Mouse (Mus musculus) adipocyte (in vitro differentiated cells): Measurements from ENCODE around the gene Elf5.

Experiments used
- DNase-seq: peaks from one replicate; pipeline ENCODE4 v3.0.0-alpha.2; 2016; ENCODE audit warnings: low spot score

Elf5 gene

DNA sequence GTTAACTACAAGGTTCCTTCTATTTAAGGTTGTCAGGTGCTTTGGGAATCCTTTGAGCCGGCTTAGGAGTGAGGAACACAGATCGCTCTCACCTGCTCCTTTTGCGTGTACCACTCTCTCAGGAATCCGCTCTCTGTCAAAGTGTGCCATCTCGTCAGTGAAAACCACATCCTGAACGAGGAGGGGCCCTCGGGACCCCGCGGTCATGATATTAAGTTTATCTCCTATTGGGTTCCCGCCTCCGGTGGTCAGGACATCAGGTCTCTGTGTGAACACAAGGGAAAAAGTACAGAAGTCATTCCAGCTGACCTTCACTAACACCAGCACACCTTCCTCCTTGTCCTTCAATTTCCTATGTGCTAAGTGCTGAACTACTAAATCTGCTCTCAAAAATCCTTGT lies 65.2 kb downstream of the Elf5 start:
- DNase-seq: no peak

DNA sequence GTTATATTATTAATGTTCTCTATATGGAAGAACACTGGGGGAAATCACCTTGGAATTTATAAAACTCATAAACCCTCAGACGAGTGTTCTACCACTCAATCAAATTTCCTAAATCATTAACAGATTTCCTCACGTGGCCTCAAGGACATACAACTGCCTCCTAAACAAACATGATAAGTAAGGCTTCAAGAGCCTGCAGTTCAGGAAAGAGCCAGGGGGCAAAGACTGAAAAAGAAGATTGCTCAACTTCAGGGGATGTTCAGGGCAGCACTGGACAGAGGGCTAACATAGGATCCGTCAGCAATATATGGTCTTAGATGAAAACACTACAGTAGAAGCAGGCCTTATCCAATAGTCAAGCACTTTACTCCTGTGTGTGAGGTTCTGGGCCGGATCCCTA lies 66.0 kb downstream of the Elf5 start:
- no peak for DNase-seq

DNA sequence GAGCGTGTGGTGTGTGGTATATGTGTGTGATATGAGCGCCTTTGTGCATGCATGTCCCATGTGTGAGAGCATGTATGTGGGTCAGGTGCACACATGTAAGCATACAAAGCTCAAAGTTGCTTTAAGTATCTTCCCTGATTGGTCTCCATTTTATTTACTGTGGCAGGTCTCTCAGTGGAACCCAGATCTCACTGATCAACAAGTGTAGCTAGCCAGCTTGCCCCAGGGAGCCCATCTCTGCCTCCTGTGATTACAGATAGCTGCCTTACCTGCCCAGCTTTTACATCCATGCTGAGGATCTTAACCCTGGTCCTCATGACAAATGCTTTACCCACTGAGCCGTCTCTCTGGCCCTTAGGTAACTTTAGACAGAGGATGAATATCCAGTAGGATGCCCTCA lies 66.8 kb downstream of the Elf5 start:
- no peak for DNase-seq

DNA sequence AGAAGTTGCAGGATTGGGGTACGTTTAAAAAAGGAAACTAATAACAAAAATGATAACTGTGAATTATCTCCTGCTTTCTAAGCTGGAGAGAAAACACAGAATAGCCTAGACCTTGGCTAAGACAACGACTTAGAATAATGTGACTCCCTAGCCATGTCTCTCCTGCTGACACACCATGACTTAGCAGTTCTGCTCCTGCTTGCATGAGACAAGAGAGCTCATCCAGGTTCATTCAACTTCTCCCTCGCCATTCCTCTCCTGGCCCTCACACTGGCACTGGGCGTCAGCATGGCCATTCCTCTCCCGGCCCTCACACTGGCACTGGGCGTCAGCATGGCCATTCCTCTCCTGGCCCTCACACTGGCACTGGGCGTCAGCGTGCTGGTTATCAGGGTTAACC lies 68.8 kb downstream of the Elf5 start:
- DNase-seq: no peak

DNA sequence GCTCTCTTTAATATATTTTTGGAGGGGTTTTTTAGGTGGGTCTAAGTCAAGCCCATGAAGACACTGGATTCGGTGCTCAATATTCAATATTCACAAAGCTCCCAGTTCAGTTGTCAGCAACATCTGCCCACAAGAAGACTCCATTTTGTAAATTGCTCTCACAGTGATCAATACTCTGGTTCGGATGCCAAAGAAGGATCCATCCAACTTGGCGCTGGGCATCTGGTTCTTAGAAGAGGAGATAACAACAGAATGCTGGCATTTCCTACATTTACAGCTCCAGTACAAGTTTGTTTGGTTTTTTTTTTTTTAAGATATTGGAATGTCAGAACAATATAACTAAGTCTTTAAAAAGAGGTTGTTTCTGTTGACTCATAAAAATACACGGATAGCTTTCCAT lies 69.4 kb downstream of the Elf5 start:
- no peak for DNase-seq

DNA sequence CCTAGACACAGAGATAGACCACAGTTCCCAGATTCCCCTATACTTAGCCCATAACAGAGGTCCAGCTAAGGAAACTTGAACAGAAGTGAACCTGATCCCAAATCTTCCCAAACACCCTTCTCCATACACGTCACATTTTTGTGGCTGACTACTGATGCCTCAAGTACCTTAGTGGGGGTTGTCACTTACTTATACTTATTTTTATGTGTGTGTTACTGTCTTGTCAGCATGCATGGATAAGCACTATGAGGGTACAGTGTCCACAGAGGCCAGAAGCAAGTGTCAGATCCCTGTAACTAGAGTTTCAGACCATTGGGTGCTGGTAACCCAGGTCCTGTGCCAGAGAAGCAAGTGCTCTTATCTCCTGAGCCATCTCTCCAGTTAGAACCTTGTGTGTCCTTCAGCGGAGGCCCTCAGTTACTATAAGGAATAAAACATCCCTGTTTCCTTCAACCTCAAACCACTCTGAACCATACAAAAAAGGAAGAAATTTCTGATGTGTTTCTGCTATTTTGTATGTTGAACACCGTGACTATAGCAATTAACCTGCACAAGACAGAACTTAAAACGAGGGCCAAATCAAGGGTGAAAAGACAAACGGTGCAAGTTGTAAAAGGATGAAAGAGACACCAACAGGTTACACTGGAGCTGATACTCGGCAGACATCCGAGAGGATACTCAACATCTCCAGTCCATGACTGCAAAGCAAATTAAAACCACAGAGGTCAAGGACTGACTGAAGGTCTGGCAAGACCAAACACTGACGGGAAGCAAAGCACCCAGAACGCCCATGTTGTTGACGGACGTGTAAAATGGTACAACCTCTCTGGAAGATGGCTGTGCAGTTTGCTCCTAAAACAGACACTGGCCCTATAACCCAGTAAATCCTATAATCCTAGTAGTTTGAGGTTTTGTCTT lies 70.1 kb downstream of the Elf5 start:
- no peak for DNase-seq

DNA sequence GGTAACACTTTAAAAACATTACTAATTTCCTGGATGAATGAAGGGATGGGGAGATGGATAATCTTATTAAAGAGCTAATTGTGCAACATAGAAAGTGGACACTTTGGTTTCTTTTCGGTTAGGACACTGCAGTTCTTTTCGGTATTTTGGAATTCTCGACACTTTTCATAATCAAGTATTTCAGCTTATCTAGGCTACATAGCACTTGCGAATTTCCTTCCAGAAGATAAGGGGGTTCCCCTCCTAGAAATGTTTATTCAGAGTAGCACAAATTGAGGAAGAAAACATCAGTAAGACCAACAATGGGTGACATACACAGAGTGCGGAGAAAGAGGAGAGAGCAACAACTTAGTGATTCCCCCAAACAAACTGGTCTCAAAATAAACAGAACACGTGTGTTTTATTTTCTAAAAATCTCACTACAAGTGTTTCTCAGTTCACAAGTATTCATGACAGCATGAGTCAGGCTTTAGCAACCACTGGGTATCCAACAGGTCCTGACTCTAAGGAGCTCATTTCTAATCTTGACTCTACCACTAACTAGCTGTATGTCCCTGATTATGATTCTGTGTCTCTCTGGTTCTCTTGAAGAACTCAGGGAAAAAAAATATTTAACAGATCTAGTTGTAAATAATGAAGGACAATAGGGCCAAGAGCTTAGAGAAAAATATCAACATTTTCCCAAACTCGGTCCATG lies 71.9 kb downstream of the Elf5 start:
- no peak for DNase-seq

DNA sequence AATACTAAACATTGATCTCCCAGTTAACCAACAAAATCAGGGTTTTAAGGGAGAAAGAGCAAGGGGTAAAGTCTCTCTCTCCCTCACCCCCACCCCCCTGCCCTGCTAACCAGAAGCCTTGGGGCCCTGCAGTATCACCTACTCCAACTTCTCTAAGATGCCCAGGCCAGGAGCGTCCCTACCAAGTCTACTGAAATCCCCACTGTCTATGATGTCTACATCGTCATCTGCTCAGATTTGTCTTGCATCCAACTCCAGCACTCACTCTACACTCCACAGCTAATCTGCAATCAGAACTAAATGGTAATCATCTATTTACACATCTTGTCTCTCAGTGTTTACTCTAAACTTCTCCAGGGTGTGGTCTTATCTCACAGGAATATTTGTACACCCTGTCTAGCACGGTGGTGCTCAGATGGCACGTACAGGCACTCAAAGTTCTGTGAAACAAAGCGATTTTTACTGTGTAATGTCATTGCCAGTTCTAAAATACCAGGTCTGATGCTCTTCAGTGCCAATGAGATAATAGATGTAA lies 72.6 kb downstream of the Elf5 start:
- peak; percentile 24 for DNase-seq

DNA sequence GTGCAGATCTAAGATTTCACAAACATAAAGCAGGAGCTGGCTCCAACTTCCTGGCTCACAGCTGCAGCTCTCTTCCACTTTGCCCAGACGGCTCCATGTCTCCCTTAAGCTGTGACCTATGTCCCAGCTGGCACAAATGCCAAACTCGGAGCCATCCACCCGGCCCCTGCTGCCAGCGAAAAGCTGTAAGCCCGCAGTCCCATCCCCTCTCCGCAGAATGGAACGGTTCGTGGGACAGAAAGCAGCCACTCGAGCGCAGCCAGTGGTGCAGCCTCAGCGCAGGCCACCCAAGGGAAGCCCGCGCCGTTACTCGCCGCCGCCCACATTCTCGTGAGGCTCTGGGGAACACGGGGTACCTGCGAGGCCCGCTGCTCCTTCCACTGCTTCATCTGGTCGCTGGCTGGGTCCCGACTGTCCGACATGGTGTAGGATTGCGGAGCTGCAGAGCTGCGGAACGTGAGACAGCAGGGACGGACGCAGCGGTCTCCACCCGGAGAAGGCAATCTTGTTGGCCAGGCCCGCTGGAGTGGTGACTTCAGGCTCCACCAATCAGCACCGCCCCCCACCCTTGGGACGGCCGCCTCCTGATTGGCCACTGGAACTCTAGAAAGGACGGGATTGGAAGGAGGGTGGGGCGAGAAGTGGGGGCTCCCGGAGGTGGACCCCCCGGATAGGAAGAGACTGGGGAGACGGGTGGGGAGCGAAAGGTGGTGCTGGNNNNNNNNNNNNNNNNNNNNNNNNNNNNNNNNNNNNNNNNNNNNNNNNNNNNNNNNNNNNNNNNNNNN lies 73.3 kb downstream of the Elf5 start, which contains the start of gene Cat:
Gene Cat (minus strand): TSS at position 544 of the 785 bp plus-strand sequence.
- peak; percentile 97 for DNase-seq

DNA sequence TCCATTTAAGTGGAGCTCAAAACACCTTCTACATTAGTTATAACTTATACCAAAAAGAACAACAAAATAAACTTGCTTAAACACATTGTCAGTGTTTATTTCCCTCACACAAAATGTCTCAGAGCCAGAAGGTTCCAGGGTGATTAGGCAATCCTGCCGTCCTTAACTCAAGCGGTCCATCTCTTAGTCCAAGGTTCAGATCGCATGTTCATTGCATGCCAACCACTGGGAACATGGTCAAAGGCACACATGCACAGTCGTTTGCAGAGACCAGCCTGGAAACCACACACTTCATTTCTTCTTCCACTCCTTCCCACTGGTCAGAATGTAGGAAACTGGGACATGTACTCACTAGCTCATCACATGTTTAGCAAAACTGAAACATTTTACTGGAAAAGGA lies 81.0 kb downstream of the Elf5 start:
- peak; percentile 76 for DNase-seq

DNA sequence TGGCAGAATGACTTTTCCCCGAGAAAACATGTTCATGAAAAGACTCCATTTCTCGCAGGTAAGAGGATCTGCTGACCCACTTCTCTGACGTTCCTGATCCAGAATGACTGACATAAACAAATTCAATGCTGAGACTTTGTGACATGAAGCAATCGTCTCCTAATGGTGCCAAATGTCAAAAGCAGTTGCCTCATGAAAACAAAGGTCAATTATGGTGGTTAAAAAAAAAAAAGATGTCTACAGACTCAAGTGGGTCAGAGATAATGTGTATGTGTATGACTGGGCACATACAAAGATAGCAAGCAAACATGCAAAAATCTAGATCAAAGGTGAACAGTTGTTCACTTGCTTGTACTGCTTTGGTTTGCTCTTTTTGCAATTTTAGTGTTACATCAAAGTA lies 82.3 kb downstream of the Elf5 start:
- peak; percentile 79 for DNase-seq

DNA sequence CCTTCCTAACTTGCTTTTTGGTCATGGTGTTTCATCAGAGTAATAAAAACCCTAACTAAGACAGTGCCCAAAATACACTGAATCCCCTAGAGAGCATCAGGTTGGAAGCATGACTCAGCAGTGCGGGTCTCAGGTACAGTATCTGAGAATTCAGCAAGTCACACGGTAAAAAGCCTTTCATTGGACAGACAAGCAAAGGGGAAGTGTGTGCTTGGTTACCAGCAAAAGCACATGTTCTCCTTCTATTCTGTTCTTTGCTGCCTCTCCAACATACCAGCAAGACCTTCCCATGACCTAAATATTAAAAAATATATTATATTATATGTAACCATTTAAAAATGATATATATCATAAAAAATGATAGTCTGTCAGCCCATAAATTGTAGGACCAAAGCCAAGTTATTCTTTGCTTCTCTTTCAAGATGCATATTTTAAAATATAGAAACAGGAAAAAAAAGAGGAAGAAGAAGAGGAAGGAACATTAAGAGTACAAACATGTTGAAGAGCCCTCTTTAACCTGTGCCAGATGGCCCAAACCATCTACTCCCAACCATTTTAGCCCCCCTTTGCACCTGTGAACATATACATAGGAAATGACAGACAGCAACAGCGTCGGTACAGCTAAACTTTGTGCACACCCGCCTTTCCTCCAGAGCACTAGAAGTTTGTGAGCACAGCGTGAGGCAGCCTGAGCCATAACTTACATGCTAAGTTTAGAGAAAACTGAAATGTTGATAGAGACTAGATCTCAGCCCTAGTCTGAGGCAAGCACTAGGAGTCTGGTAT lies 84.3 kb downstream of the Elf5 start:
- no peak for DNase-seq
